Mouse (Mus musculus) macrophage (primary cell): ENCODE data around the gene Reg3a. TPM values are rescaled to one million over a fixed set of nuclear protein-coding genes. Genes with fewer than 3 reads are reported as not detected.
"Not testable (repeated sequence)": the region's sequence is repeated elsewhere in the genome, so short reads cannot be mapped to it uniquely, and the experiment has no call there.

Source experiments
- H3K27ac ChIP-seq: fragments of 350-480 bp; formaldehyde crosslinking; 2 replicates; pipeline ENCODE4 v1.9.0; 2021
- H3K36me3 ChIP-seq: fragments of 350-480 bp; formaldehyde crosslinking; 2 replicates; pipeline ENCODE4 v1.9.0; 2021; ENCODE audit errors: inconsistent target
- H3K4me3 ChIP-seq: fragments of 350-480 bp; formaldehyde crosslinking; 2 replicates; pipeline ENCODE4 v1.9.0; 2021; ENCODE audit errors: inconsistent target
- H3K79me2 ChIP-seq: fragments of 350-480 bp; formaldehyde crosslinking; 2 replicates; pipeline ENCODE4 v1.9.0; 2021; ENCODE audit errors: inconsistent target
- WGBS: methylation state at CpG from one replicate; pipeline ENCODE4 v1.1.7; 2026; ENCODE audit warnings: inconsistent platforms; ENCODE audit not compliant: missing documents; 5-methylcytosine and 5-hydroxymethylcytosine counted together
- polyA plus RNA-seq: library from polyadenylated mRNA; stranded (reverse); fragments of 250-400 nt; gene quantifications from 3 replicates; pipeline ENCODE4 v1.2.4, GENCODE M21; 2018; ENCODE audit warnings: inconsistent platforms
- total RNA-seq, 78 experiments: library from RNA; depleted of rRNA; stranded (reverse); fragments of 250-400 nt; gene quantifications; 1 replicate in 9 of 78; 2 replicates in 24 of 78; 3 replicates in 43 of 78; 4 replicates in 2 of 78; pipeline ENCODE4 v1.2.4; 2018; ENCODE audit warnings: inconsistent platforms in 56 of 78

Gene Reg3a
- total RNA-seq (2018; cell fraction: chromatin; rRNA removed) = not detected
- not detected for total RNA-seq (2018; cell fraction: cytosol; rRNA removed)
- not detected for total RNA-seq (2018; cell fraction: nucleus; rRNA removed)
- not detected in 3 replicates for polyA plus RNA-seq

GRCm38 (mm10) chr6:78380409-78380808, at the start of gene Reg3a:
TSS of gene Reg3a (plus strand) at chr6:78380709.
- Histone ChIP-seq H3K4me3 (no peak within 1 kb of the TSS), H3K79me2 (no peaks in the 10 kb centered on the region), H3K27ac (no peak within 1 kb of the TSS), H3K36me3 (no peaks in the 10 kb centered on the region)

GRCm38 (mm10) chr6:78331919-78332569, 48.5 kb upstream of the Reg3a start:
- 34% methylated on average over 7 of the region's 7 CpGs for WGBS
- H3K4me3 ChIP-seq = no peak overlapping the region
- H3K36me3 ChIP-seq = no peaks in the 10 kb centered on the region
- H3K27ac ChIP-seq = no peak overlapping the region
- no peaks in the 10 kb centered on the region for H3K79me2 ChIP-seq

- Histone ChIP-seq H3K27ac (no peak overlapping the region), H3K36me3 (no peaks in the 10 kb centered on the region)
Measured at GRCm38 (mm10) chr6:78340296-78340695, 40.2 kb upstream of the Reg3a start.

GRCm38 (mm10) chr6:78341689-78342088, 38.8 kb upstream of the Reg3a start:
- H3K79me2 ChIP-seq = no peaks in the 10 kb centered on the region
- 70% methylated on average over 2 of the region's 2 CpGs for WGBS
- H3K27ac ChIP-seq = no peak overlapping the region
- no peaks in the 10 kb centered on the region for H3K36me3 ChIP-seq
- no peak overlapping the region for H3K4me3 ChIP-seq

More at GRCm38 (mm10) chr6:78340296-78340695, 40.2 kb upstream of the Reg3a start:
- Histone ChIP-seq H3K4me3 (no peak overlapping the region), H3K79me2 (no peaks in the 10 kb centered on the region)

- Histone ChIP-seq H3K4me3 (no peak overlapping the region), H3K36me3 (no peaks in the 10 kb centered on the region), H3K79me2 (no peaks in the 10 kb centered on the region), H3K27ac (no peak overlapping the region)
- WGBS = 54% methylated on average over 2 of the region's 2 CpGs
Measured at GRCm38 (mm10) chr6:78361971-78362563, 18.4 kb upstream of the Reg3a start.

- Histone ChIP-seq H3K79me2 (no peaks in the 10 kb centered on the region), H3K36me3 (no peaks in the 10 kb centered on the region), H3K27ac (no peak within 1 kb of the TSS), H3K4me3 (no peak within 1 kb of the TSS)
- 90% methylated on average over 2 of the region's 2 CpGs for WGBS
Measured at GRCm38 (mm10) chr6:78370357-78370756, 10.2 kb upstream of the Reg3a start, which contains the start of gene Reg3b. TSS of gene Reg3b (plus strand) at chr6:78370657.

- no peaks in the 10 kb centered on the region for H3K36me3 ChIP-seq
- H3K4me3 ChIP-seq = no peak within 1 kb of the TSS
- no peak within 1 kb of the TSS for H3K27ac ChIP-seq
- 56% methylated on average over 2 of the region's 2 CpGs for WGBS
- H3K79me2 ChIP-seq = no peaks in the 10 kb centered on the region
Measured at GRCm38 (mm10) chr6:78378765-78379164, 1.7 kb upstream of the Reg3a start, which contains the start of gene Reg3d. TSS of gene Reg3d (minus strand) at chr6:78378865.

GRCm38 (mm10) chr6:78385609-78386008, 5.1 kb downstream of the Reg3a start:
- Histone ChIP-seq H3K4me3 (no peak overlapping the region), H3K27ac (no peak overlapping the region), H3K79me2 (no peaks in the 10 kb centered on the region), H3K36me3 (no peaks in the 10 kb centered on the region)
- WGBS = 77% methylated on average over 3 of the region's 3 CpGs

- H3K4me3 ChIP-seq, H3K36me3 ChIP-seq, H3K79me2 ChIP-seq, H3K27ac ChIP-seq: not testable (repeated sequence)
- WGBS = no CpG with 5 or more reads among the region's 17 CpGs
Measured at GRCm38 (mm10) chr6:78395323-78395722, 14.8 kb downstream of the Reg3a start, which contains the start of gene Reg2. TSS of gene Reg2 (plus strand) at chr6:78395623.

- not testable (repeated sequence) for H3K4me3 ChIP-seq, H3K36me3 ChIP-seq, H3K79me2 ChIP-seq, H3K27ac ChIP-seq
Measured at GRCm38 (mm10) chr6:78422411-78422810, 41.9 kb downstream of the Reg3a start, which contains the start of gene Reg1. TSS of gene Reg1 (plus strand) at chr6:78422711.

- Histone ChIP-seq H3K79me2 (no peaks in the 10 kb centered on the region), H3K4me3 (no peak overlapping the region), H3K27ac (no peak overlapping the region), H3K36me3 (no peaks in the 10 kb centered on the region)
- WGBS = 97% methylated on average over 3 of the region's 3 CpGs
Measured at GRCm38 (mm10) chr6:78425497-78425896, 45.0 kb downstream of the Reg3a start.

Other genes with a start within 250 kb of the Reg3a start
- gene Reg3b, start 10.1 kb upstream of the Reg3a start, polyA plus RNA-seq = not detected in 3 replicates
- not detected in 3 replicates for gene Reg3d, start 1.8 kb upstream of the Reg3a start, polyA plus RNA-seq
- gene Reg2, start 14.9 kb downstream of the Reg3a start, polyA plus RNA-seq = not detected in 3 replicates
- not detected in 3 replicates for gene Reg1, start 42.0 kb downstream of the Reg3a start, polyA plus RNA-seq
- gene Reg3g, start 88.2 kb downstream of the Reg3a start, polyA plus RNA-seq = not detected in 3 replicates